Mouse (Mus musculus) neural tube, embryonic 14.5 days (tissue): ENCODE results near the gene Gm37240. TPM values are rescaled to one million over a fixed set of nuclear protein-coding genes. Genes with fewer than 3 reads are reported as not detected.

ENCODE experiments used
- ATAC-seq: fragments of 200-750 bp; cut with Nextera tagmentation; 2 replicates; pipeline ENCODE4 v1.8.0; 2017; ENCODE audit warnings: low read depth, mild to moderate bottlenecking, moderate TSS enrichment, moderate library complexity
- H3K27ac ChIP-seq: fragments of 300-500 bp; sonication (generic); 2 replicates; pipeline ENCODE4 v1.5.1; 2014; ENCODE audit warnings: low read depth, mild to moderate bottlenecking, control low read depth, low read length, moderate library complexity, mixed read lengths
- H3K27me3 ChIP-seq: fragments of 300-500 bp; sonication (generic); 2 replicates; pipeline ENCODE4 v1.6.1; 2014; ENCODE audit warnings: low read length; ENCODE audit not compliant: control insufficient read depth, insufficient read depth
- H3K36me3 ChIP-seq: fragments of 300-500 bp; sonication (generic); 2 replicates; pipeline ENCODE4 v1.6.1; 2014; ENCODE audit warnings: low read length, mixed read lengths; ENCODE audit not compliant: control insufficient read depth, insufficient read depth
- H3K4me1 ChIP-seq: fragments of 300-500 bp; sonication (generic); 2 replicates; pipeline ENCODE4 v1.6.1; 2014; ENCODE audit warnings: low read length; ENCODE audit not compliant: control insufficient read depth, insufficient read depth
- H3K4me2 ChIP-seq: fragments of 300-500 bp; sonication (generic); 2 replicates; pipeline ENCODE4 v1.6.1; 2014; ENCODE audit warnings: mild to moderate bottlenecking, low read depth, low read length, control low read depth
- H3K4me3 ChIP-seq: fragments of 300-500 bp; sonication (generic); 2 replicates; pipeline ENCODE4 v1.5.1; 2014; ENCODE audit warnings: low read depth, low read length, control low read depth, mixed read lengths
- H3K9ac ChIP-seq: fragments of 300-500 bp; sonication (generic); replicated peaks from 2 replicates; pipeline ENCODE4 v1.6.1; 2014; ENCODE audit warnings: low read depth, mild to moderate bottlenecking, control low read depth, low read length, mixed read lengths
- H3K9me3 ChIP-seq: fragments of 300-500 bp; sonication (generic); 2 replicates; pipeline ENCODE4 v1.6.1; 2016; ENCODE audit warnings: low read length; ENCODE audit not compliant: control insufficient read depth
- WGBS: fragments of 180-500 bp; shearing (Covaris S2); extraction: QIAGEN DNeasy Blood & Tissue Kit; methylation state at CpG from one replicate; pipeline ENCODE4 v1.1.7; 2014; 5-methylcytosine and 5-hydroxymethylcytosine counted together
- polyA plus RNA-seq: library from polyadenylated mRNA; unstranded; fragments of >200 nt; fragmentation: Nextera tagmentation; extraction: Ambion mirVana; gene quantifications from 2 replicates; pipeline ENCODE4 v1.2.1, GENCODE M21; 2014

Gene Gm37240
- polyA plus RNA-seq, 1 experiment from 2014 or later = not detected

DNA sequence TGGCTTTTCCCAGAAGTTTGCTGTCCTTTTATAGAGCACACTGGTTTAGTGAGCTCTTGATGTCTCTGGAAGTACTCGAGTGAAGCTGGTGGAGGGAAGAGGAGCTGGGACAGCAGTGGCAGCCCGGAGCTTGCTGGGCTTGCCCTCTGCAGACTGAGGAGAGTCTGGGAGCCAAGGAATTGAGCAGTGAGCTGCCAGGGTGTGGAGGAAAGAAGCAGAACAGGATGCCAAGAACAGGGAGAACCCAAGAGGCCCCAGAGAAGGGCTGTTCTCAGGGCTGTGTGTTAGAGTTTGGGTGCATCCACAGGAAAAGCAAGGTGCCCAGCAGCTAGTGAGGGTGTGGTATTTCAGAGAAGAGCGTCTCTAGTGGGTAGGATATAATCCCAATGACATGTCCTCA is 245.6 kb downstream of the Gm37240 start:
- Histone ChIP-seq H3K4me1 (no peaks in the 10 kb centered on the region), H3K4me2 (no peak overlapping the region), H3K27ac (no peak overlapping the region), H3K4me3 (no peak overlapping the region), H3K9ac (no peak overlapping the region), H3K36me3 (no peaks in the 10 kb centered on the region), H3K27me3 (no peaks in the 10 kb centered on the region), H3K9me3 (no peaks in the 10 kb centered on the region)
- WGBS = 93% methylated on average over 3 of the region's 3 CpGs
- ATAC-seq = no peak

DNA sequence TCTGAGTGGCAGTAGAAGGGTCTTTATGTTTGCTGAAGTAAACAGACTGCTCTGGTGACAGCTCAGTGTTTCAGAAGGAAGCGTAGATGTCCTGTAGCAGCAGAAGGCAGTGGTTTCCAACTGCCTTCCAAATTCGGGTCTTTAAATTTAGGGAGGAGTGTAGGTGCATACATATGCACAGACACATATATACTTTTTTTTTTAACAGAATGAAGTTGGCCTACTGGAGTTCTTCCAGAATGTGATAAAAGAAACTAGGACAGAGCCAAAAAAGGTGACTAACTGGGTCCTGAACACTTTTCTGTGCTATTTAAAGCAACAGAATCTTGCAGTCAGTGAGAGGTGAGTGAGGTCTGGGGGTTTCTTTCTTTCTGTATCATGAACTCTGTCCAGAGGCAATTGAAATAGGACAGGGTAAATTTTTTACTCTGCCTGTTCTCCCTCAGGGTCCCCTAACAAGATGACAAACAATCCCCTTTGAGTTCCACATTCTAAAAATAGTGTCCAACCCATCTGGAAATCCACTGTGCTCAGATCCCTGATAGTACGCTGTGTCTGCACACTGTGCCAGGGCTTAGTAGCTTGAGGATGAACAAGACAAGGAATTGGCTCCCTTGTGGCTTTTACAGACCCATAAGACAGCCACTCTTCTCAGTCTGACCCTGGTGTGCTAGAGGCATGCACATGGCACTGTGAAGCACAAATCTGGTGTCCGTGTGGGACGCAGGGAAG is 250.4 kb downstream of the Gm37240 start:
- ATAC-seq = no peak
- H3K36me3 ChIP-seq = no peaks in the 10 kb centered on the region
- H3K4me1 ChIP-seq = no peaks in the 10 kb centered on the region
- H3K4me2 ChIP-seq = no peak overlapping the region
- H3K4me3 ChIP-seq = no peak overlapping the region
- no peak overlapping the region for H3K9ac ChIP-seq
- H3K27me3 ChIP-seq = no peaks in the 10 kb centered on the region
- H3K27ac ChIP-seq = no peak overlapping the region
- H3K9me3 ChIP-seq = no peaks in the 10 kb centered on the region
- WGBS = 91% methylated on average over 5 of the region's 5 CpGs

DNA sequence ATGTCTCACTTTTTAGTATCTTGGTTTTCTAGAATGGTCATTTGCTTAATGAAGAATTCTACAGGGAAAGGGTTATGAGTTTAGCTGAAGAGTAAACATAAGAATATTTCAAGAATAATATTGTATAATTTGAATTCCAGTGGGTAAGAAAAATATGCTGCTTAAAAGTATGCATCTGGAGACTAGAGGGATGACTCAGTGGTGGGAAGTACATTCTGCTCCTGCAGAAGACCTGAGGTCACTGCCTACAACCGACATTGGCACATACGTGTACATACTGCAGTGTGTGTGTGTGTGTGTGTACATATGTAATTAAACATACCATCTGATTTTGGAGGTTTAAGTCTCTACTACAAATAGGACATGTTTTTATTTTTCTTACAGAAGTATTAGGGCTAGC is 251.7 kb downstream of the Gm37240 start:
- no peak overlapping the region for H3K27ac ChIP-seq
- no peak overlapping the region for H3K4me3 ChIP-seq
- H3K9me3 ChIP-seq = no peaks in the 10 kb centered on the region
- no peak for ATAC-seq
- H3K4me1 ChIP-seq = no peaks in the 10 kb centered on the region
- no peak overlapping the region for H3K9ac ChIP-seq
- 97% methylated on average over 2 of the region's 2 CpGs for WGBS
- H3K36me3 ChIP-seq = no peaks in the 10 kb centered on the region
- no peak overlapping the region for H3K4me2 ChIP-seq
- H3K27me3 ChIP-seq = no peaks in the 10 kb centered on the region

DNA sequence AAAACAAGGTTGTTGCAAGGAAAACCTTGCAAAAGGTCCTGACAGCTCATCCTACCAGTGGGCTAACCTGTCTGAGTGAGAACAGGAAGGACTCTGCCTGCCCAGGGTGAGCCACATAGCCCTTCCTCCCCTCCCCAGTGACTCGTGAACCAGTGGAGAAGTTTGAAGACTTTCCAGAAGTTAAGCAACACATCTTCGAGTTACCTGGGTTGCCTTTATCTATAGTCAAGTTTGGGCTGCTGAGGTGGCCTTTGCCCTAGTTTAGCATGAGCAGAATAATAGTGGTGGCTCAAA is 252.2 kb downstream of the Gm37240 start:
- Histone ChIP-seq H3K9me3 (no peaks in the 10 kb centered on the region), H3K9ac (no peak overlapping the region), H3K27ac (no peak overlapping the region), H3K4me3 (no peak overlapping the region), H3K36me3 (no peaks in the 10 kb centered on the region), H3K27me3 (no peaks in the 10 kb centered on the region), H3K4me2 (no peak overlapping the region), H3K4me1 (no peaks in the 10 kb centered on the region)
- WGBS = 81% methylated on average over 2 of the region's 2 CpGs
- no peak for ATAC-seq

DNA sequence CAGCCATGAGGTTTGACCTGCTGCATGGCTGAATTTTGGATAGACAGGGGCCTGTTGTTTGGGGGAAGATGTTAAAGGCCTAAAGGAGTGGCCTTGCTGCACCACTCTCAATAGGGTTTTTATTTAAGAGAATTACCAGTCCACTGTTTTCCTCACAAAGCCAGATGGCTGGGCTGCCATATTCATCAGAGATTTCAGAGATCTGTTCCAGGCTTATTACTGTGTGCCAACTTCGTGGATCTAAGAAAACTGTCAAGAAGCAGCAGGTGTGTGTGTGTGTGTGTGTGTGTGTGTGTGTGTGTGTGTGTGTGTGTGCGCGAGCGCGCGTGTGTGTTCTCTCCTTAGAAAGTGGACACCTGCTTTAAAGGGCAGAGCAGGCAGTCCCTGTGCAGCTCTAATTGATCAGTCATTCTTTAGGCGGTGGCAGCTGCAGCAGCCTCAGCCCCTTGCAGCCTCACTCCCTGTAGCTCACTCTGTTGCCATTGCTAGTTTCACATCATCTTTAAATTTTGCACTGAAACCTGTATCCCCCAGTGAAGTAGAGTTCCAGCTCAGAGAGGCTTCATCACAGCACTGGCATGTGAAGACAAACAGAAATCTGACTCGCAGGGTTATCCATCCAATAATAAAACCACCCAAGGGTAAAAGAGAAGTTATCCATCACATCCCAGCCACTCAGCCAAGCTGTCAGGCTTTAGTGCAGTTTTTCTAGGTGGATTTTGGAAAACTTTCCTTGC is 252.8 kb downstream of the Gm37240 start:
- no peaks in the 10 kb centered on the region for H3K9me3 ChIP-seq
- WGBS = 74% methylated on average over 8 of the region's 8 CpGs
- H3K4me3 ChIP-seq = no peak overlapping the region
- H3K4me1 ChIP-seq = no peaks in the 10 kb centered on the region
- H3K27ac ChIP-seq = no peak overlapping the region
- no peak overlapping the region for H3K9ac ChIP-seq
- H3K27me3 ChIP-seq = no peaks in the 10 kb centered on the region
- H3K4me2 ChIP-seq = no peak overlapping the region
- ATAC-seq = no peak
- no peaks in the 10 kb centered on the region for H3K36me3 ChIP-seq

DNA sequence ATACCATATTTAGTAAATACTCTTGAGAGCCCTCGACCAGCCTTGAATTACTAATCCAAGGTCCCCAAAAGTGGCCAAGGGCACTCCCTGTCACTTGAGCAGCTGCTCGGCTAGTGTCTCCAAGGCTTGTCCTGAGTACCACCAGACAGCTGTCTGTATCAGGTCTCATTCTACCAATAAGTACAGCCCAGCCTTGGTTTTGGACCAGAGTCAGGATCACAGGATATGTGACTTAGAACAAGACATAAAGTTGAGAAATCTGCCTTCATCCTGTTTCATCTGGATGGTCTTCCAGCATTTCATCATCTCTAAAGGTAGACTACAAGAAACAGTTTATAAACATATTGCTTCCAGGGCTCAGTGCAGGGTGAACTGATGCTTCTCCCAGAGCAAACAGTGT is 253.6 kb downstream of the Gm37240 start:
- no peak overlapping the region for H3K27ac ChIP-seq
- no peak overlapping the region for H3K4me3 ChIP-seq
- H3K9me3 ChIP-seq = no peaks in the 10 kb centered on the region
- H3K36me3 ChIP-seq = no peaks in the 10 kb centered on the region
- no peak overlapping the region for H3K9ac ChIP-seq
- no peak overlapping the region for H3K4me2 ChIP-seq
- H3K27me3 ChIP-seq = no peaks in the 10 kb centered on the region
- no peak for ATAC-seq
- 95% methylated on average over 2 of the region's 2 CpGs for WGBS
- no peaks in the 10 kb centered on the region for H3K4me1 ChIP-seq

DNA sequence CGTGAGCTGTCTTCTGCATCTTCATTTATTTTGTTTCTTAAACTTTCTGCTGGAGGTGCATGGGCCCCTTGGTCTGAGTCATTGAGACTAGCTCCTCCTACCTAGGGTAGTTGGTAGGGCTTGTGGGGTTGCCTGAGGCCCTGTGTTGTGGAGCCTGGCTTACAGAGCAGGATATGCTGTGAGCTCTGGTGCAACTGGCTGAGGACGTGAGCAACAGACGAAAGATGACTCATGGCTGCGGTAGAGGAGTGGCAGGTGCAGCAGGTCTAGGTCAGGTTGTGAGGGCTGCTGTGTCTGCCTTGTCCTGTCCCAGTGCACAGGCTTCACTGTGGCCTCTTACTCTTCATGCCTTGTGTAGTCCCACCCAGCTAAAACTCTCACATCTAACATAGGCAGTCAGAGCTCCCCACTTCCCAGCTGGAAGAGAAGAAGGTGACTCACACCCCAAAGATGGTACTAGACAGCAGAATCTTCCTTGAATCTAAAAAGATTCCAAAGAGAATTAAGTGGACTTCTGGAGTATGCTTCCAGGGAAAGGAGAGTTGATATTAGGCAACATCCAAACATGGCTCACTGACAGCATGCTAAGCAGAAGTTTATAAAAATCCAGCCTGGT is 257.3 kb downstream of the Gm37240 start:
- H3K36me3 ChIP-seq = no peaks in the 10 kb centered on the region
- H3K4me1 ChIP-seq = no peaks in the 10 kb centered on the region
- no peaks in the 10 kb centered on the region for H3K27me3 ChIP-seq
- no peak overlapping the region for H3K4me3 ChIP-seq
- WGBS = 92% methylated on average over 4 of the region's 4 CpGs
- no peak overlapping the region for H3K27ac ChIP-seq
- no peaks in the 10 kb centered on the region for H3K9me3 ChIP-seq
- no peak overlapping the region for H3K4me2 ChIP-seq
- ATAC-seq = no peak
- H3K9ac ChIP-seq = no peak overlapping the region

DNA sequence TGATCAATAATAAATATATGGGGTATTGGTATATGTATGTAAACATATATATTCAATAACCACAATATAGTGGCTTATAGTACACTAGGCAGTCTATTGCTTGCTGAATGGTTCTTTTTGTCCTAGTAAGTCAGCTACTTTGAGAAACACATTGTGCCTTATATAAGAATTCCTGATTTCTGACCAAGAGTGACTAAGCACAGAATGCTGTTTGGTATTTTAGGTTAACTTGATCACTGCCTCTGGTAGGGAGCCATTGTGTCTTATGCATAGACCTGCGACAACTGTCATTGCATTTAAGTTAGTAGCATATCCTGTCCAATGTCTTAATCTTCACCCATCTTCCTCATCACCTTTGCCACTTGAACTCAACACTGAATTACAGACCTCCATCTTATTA is 267.6 kb downstream of the Gm37240 start:
- Histone ChIP-seq H3K4me1 (no peaks in the 10 kb centered on the region), H3K4me3 (no peak overlapping the region), H3K27me3 (no peaks in the 10 kb centered on the region), H3K9me3 (no peaks in the 10 kb centered on the region), H3K36me3 (no peaks in the 10 kb centered on the region), H3K9ac (no peak overlapping the region), H3K27ac (no peak overlapping the region), H3K4me2 (no peak overlapping the region)
- ATAC-seq = no peak
- WGBS = 98% methylated on average over 1 of the region's 1 CpGs

DNA sequence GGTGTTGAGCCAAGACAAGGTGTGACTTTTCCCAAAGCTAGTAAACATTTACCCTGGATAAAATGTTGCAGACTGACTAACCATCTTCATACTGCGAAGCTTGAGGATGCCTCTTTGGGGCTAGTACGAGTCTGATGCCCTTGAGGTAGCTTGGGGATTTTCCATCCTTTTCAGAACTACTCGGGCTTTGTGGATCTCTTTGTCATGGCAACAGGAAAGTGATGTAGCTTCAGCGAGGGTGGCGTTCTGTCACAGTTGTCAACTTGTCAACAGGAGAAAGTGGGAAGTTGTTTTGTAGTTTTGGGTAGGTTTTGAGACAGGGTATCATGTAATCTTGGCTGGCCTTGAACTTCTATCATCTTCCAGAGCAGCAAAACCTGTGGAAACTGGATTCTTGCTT is 268.0 kb downstream of the Gm37240 start:
- H3K27ac ChIP-seq = no peak overlapping the region
- H3K27me3 ChIP-seq = no peaks in the 10 kb centered on the region
- H3K4me2 ChIP-seq = no peak overlapping the region
- no peaks in the 10 kb centered on the region for H3K36me3 ChIP-seq
- H3K4me1 ChIP-seq = no peaks in the 10 kb centered on the region
- ATAC-seq = no peak
- no peak overlapping the region for H3K4me3 ChIP-seq
- no peak overlapping the region for H3K9ac ChIP-seq
- no peaks in the 10 kb centered on the region for H3K9me3 ChIP-seq
- 91% methylated on average over 5 of the region's 5 CpGs for WGBS
